Mouse (Mus musculus) hindbrain, embryonic 15.5 days (tissue): ENCODE measurements around the gene Zfand2b. TPM values are rescaled to one million over a fixed set of nuclear protein-coding genes. Genes with fewer than 3 reads are reported as not detected.
A peak's percentile ranks its signal among the peaks of the same experiment; 100 is the strongest.

ENCODE experiments used
- ATAC-seq: fragments of 200-750 bp; cut with Nextera tagmentation; 2 replicates; pipeline ENCODE4 v1.8.0; 2017; ENCODE audit warnings: low read depth, moderate number of reproducible peaks, moderate TSS enrichment; ENCODE audit not compliant: low FRiP score
- H3K27ac ChIP-seq: fragments of 300-500 bp; sonication (generic); replicated peaks from 2 replicates; pipeline ENCODE4 v1.5.1; 2015; ENCODE audit warnings: mild to moderate bottlenecking, inconsistent platforms
- H3K27me3 ChIP-seq: fragments of 300-500 bp; sonication (generic); 2 replicates; pipeline ENCODE4 v1.6.1; 2015; ENCODE audit warnings: control low read depth, inconsistent platforms
- H3K36me3 ChIP-seq: fragments of 300-500 bp; sonication (generic); 2 replicates; pipeline ENCODE4 v1.6.1; 2015; ENCODE audit warnings: control low read depth, inconsistent platforms
- H3K4me1 ChIP-seq: fragments of 300-500 bp; sonication (generic); replicated peaks from 2 replicates; pipeline ENCODE4 v1.6.1; 2015; ENCODE audit warnings: control low read depth, inconsistent platforms
- H3K4me2 ChIP-seq: fragments of 300-500 bp; sonication (generic); 2 replicates; pipeline ENCODE4 v1.6.1; 2015; ENCODE audit warnings: moderate library complexity, mild to moderate bottlenecking, inconsistent platforms
- H3K4me3 ChIP-seq: fragments of 300-500 bp; sonication (generic); 2 replicates; pipeline ENCODE4 v1.5.1; 2015; ENCODE audit warnings: mild to moderate bottlenecking, inconsistent platforms
- H3K9ac ChIP-seq: fragments of 300-500 bp; sonication (generic); 2 replicates; pipeline ENCODE4 v1.6.1; 2015; ENCODE audit warnings: inconsistent platforms
- H3K9me3 ChIP-seq: fragments of 300-500 bp; sonication (generic); 2 replicates; pipeline ENCODE4 v1.6.1; 2016; ENCODE audit warnings: control low read depth, inconsistent platforms
- WGBS: fragments of 180-500 bp; shearing (Covaris S2); methylation state at CpG from one replicate; pipeline ENCODE4 v1.1.7; 2015; 5-methylcytosine and 5-hydroxymethylcytosine counted together
- polyA plus RNA-seq: library from polyadenylated mRNA; unstranded; fragments of >200 nt; fragmentation: Nextera tagmentation; extraction: Ambion mirVana; gene quantifications from 2 replicates; pipeline ENCODE4 v1.2.1, GENCODE M21; 2015

Zfand2b gene
- polyA plus RNA-seq, 1 experiment from 2014 or later = 40.1 TPM

- under 1% methylated on average over 47 of the region's 53 CpGs for WGBS
- Histone ChIP-seq H3K4me3 (peak overlapping the region; percentile 90), H3K4me1 (peaks cover 39% of the 10 kb centered on the region), H3K9me3 (no peaks in the 10 kb centered on the region), H3K27me3 (no peaks in the 10 kb centered on the region), H3K4me2 (peak overlapping the region; percentile 98), H3K36me3 (peaks cover 47% of the 10 kb centered on the region), H3K27ac (peak overlapping the region; percentile 99), H3K9ac (peak overlapping the region; percentile 92)
- 0 out of 2 replicates have a peak, but pooled peaks have one; percentile 4 for ATAC-seq
Measured at GRCm38 (mm10) chr1:75141486-75142190, 26.8 kb upstream of the Zfand2b start.

GRCm38 (mm10) chr1:75142301-75143261 is 25.9 kb upstream of the Zfand2b start, which contains the start of the genes Cnppd1 and Retreg2:
Gene Cnppd1 (minus strand): TSS chr1:75142711.
Gene Retreg2 (plus strand): TSS chr1:75142778.
- ATAC-seq = peak; percentile 90
- Histone ChIP-seq H3K4me2 (peak within 1 kb of the TSS; percentile 98), H3K9ac (peak within 1 kb of the TSS; percentile 92), H3K27me3 (no peaks in the 10 kb centered on the region), H3K4me1 (peaks cover 39% of the 10 kb centered on the region), H3K36me3 (peaks cover 47% of the 10 kb centered on the region), H3K27ac (peak within 1 kb of the TSS; percentile 99), H3K9me3 (no peaks in the 10 kb centered on the region), H3K4me3 (peak within 1 kb of the TSS; percentile 90)
- WGBS = under 1% methylated on average over 87 of the region's 91 CpGs

- ATAC-seq = no peak
- no peaks in the 10 kb centered on the region for H3K27me3 ChIP-seq
- no peak overlapping the region for H3K4me3 ChIP-seq
- H3K36me3 ChIP-seq = peaks cover 42% of the 10 kb centered on the region
- H3K4me2 ChIP-seq = no peak overlapping the region
- no peak overlapping the region for H3K27ac ChIP-seq
- H3K9ac ChIP-seq = no peak overlapping the region
- no peaks in the 10 kb centered on the region for H3K9me3 ChIP-seq
- 97% methylated on average over 3 of the region's 3 CpGs for WGBS
- peaks cover 28% of the 10 kb centered on the region for H3K4me1 ChIP-seq
Measured at GRCm38 (mm10) chr1:75145589-75145988, 22.9 kb upstream of the Zfand2b start.

- Histone ChIP-seq H3K27me3 (no peaks in the 10 kb centered on the region), H3K36me3 (peaks cover 42% of the 10 kb centered on the region), H3K27ac (no peak overlapping the region), H3K4me2 (no peak overlapping the region), H3K4me3 (no peak overlapping the region), H3K9ac (no peak overlapping the region), H3K9me3 (no peaks in the 10 kb centered on the region), H3K4me1 (peaks cover 15% of the 10 kb centered on the region)
- 90% methylated on average over 7 of the region's 7 CpGs for WGBS
- no peak for ATAC-seq
Measured at GRCm38 (mm10) chr1:75147411-75148135, 20.9 kb upstream of the Zfand2b start.

- ATAC-seq = no peak
- Histone ChIP-seq H3K9ac (no peak overlapping the region), H3K4me1 (peaks cover 12% of the 10 kb centered on the region), H3K9me3 (no peaks in the 10 kb centered on the region), H3K4me2 (no peak overlapping the region), H3K36me3 (peaks cover 42% of the 10 kb centered on the region), H3K4me3 (no peak overlapping the region), H3K27me3 (no peaks in the 10 kb centered on the region), H3K27ac (no peak overlapping the region)
- WGBS = 92% methylated on average over 4 of the region's 4 CpGs
Measured at GRCm38 (mm10) chr1:75148727-75149126, 19.7 kb upstream of the Zfand2b start.

- Histone ChIP-seq H3K4me3 (no peak overlapping the region), H3K27ac (no peak overlapping the region), H3K4me1 (no peaks in the 10 kb centered on the region), H3K36me3 (no peaks in the 10 kb centered on the region), H3K9me3 (no peaks in the 10 kb centered on the region), H3K4me2 (no peak overlapping the region), H3K27me3 (no peaks in the 10 kb centered on the region), H3K9ac (no peak overlapping the region)
- ATAC-seq = no peak
- WGBS = 68% methylated on average over 3 of the region's 3 CpGs
Measured at GRCm38 (mm10) chr1:75155837-75156236, 12.6 kb upstream of the Zfand2b start.

- Histone ChIP-seq H3K4me1 (no peaks in the 10 kb centered on the region), H3K4me3 (no peak overlapping the region), H3K27ac (no peak overlapping the region), H3K9ac (no peak overlapping the region), H3K36me3 (no peaks in the 10 kb centered on the region), H3K9me3 (no peaks in the 10 kb centered on the region), H3K27me3 (no peaks in the 10 kb centered on the region), H3K4me2 (no peak overlapping the region)
- ATAC-seq = no peak
Measured at GRCm38 (mm10) chr1:75158990-75159389, 9.5 kb upstream of the Zfand2b start.

- no peaks in the 10 kb centered on the region for H3K27me3 ChIP-seq
- H3K9ac ChIP-seq = no peak overlapping the region
- H3K36me3 ChIP-seq = no peaks in the 10 kb centered on the region
- ATAC-seq = no peak
- H3K4me2 ChIP-seq = no peak overlapping the region
- H3K4me1 ChIP-seq = no peaks in the 10 kb centered on the region
- no peak overlapping the region for H3K4me3 ChIP-seq
- WGBS = 69% methylated on average over 5 of the region's 5 CpGs
- no peak overlapping the region for H3K27ac ChIP-seq
- H3K9me3 ChIP-seq = no peaks in the 10 kb centered on the region
Measured at GRCm38 (mm10) chr1:75159540-75160255, 8.7 kb upstream of the Zfand2b start.

- Histone ChIP-seq H3K4me3 (no peak overlapping the region), H3K4me1 (no peaks in the 10 kb centered on the region), H3K9me3 (no peaks in the 10 kb centered on the region), H3K27me3 (no peaks in the 10 kb centered on the region), H3K36me3 (no peaks in the 10 kb centered on the region), H3K4me2 (no peak overlapping the region), H3K27ac (no peak overlapping the region), H3K9ac (no peak overlapping the region)
- no peak for ATAC-seq
- 83% methylated on average over 4 of the region's 4 CpGs for WGBS
Measured at GRCm38 (mm10) chr1:75160256-75160617, 8.2 kb upstream of the Zfand2b start.

GRCm38 (mm10) chr1:75168093-75168471 is 364 bp upstream of the Zfand2b start:
- peak overlapping the region; percentile 67 for H3K4me3 ChIP-seq
- H3K9me3 ChIP-seq = no peaks in the 10 kb centered on the region
- H3K27ac ChIP-seq = peak overlapping the region; percentile 89
- ATAC-seq = no peak; the same call in 1 of the 2 replicates
- H3K4me1 ChIP-seq = peaks cover 14% of the 10 kb centered on the region
- peaks cover 29% of the 10 kb centered on the region for H3K36me3 ChIP-seq
- H3K9ac ChIP-seq = no peak overlapping the region
- WGBS = 7% methylated on average over 7 of the region's 7 CpGs
- H3K4me2 ChIP-seq = peak overlapping the region; percentile 66
- no peaks in the 10 kb centered on the region for H3K27me3 ChIP-seq

- WGBS = 7% methylated on average over 23 of the region's 23 CpGs
Measured at GRCm38 (mm10) chr1:75179334-75180104, 11.1 kb downstream of the Zfand2b start.

More at GRCm38 (mm10) chr1:75179334-75180104, 11.1 kb downstream of the Zfand2b start:
- peaks cover 67% of the 10 kb centered on the region for H3K36me3 ChIP-seq
- peak; percentile 59 for ATAC-seq
- H3K9me3 ChIP-seq = no peaks in the 10 kb centered on the region
- peak overlapping the region; percentile 50 for H3K9ac ChIP-seq
- peak overlapping the region; percentile 50 for H3K4me3 ChIP-seq
- H3K4me1 ChIP-seq = peaks cover 30% of the 10 kb centered on the region
- no peaks in the 10 kb centered on the region for H3K27me3 ChIP-seq
- peak overlapping the region; percentile 61 for H3K27ac ChIP-seq
- peak overlapping the region; percentile 89 for H3K4me2 ChIP-seq
